Mouse (Mus musculus): ENCODE measurements around the gene C8g.

C8g gene

GRCm38 (mm10) chr2:25465256-25465655 is 36.3 kb downstream of the C8g start:
- H3K4me3 ChIP-seq (replicated peaks; ENCODE audit: low read length), result no peak overlapping the region
- H3K4me1 ChIP-seq (replicated peaks; ENCODE audit: low read depth, low read length), result peaks cover 33% of the 10 kb centered on the region
- TF ChIP-seq NANOG (IDR thresholded peaks at IDR 0.05; ENCODE audit: borderline replicate concordance, low read length) (no peak), POU5F1 (IDR thresholded peaks at IDR 0.05; ENCODE audit: borderline replicate concordance, low read length) (no peak), CTCF (conservative IDR thresholded peaks at IDR 0.05; ENCODE audit: low read length) (no peak)
- H3K36me3 ChIP-seq (ENCODE audit: insufficient read depth, low read length), result no peaks in the 10 kb centered on the region
- peaks cover 19% of the 10 kb centered on the region for H3K27me3 ChIP-seq (ENCODE audit: insufficient read depth, low read length)
- no peaks in the 10 kb centered on the region for H3K9me3 ChIP-seq (ENCODE audit: low read length)

GRCm38 (mm10) chr2:25463630-25464029 is 37.9 kb downstream of the C8g start:
- Histone ChIP-seq H3K4me3 (replicated peaks; ENCODE audit: low read length) (no peak overlapping the region), H3K36me3 (ENCODE audit: insufficient read depth, low read length) (no peaks in the 10 kb centered on the region)

GRCm38 (mm10) chr2:25461407-25461806 is 40.1 kb downstream of the C8g start:
- no peaks in the 10 kb centered on the region for H3K36me3 ChIP-seq (ENCODE audit: insufficient read depth, low read length)
- no peak for TF ChIP-seq POU5F1 (IDR thresholded peaks at IDR 0.05; ENCODE audit: borderline replicate concordance, low read length)
- no peak for TF ChIP-seq NANOG (IDR thresholded peaks at IDR 0.05; ENCODE audit: borderline replicate concordance, low read length)
- no peak for TF ChIP-seq CTCF (conservative IDR thresholded peaks at IDR 0.05; ENCODE audit: low read length)
- H3K4me1 ChIP-seq (replicated peaks; ENCODE audit: low read depth, low read length), result peaks cover 40% of the 10 kb centered on the region
- H3K4me3 ChIP-seq (replicated peaks; ENCODE audit: low read length), result peak overlapping the region; percentile 87
- peaks cover 27% of the 10 kb centered on the region for H3K27me3 ChIP-seq (ENCODE audit: insufficient read depth, low read length)
- no peaks in the 10 kb centered on the region for H3K9me3 ChIP-seq (ENCODE audit: low read length)

More at GRCm38 (mm10) chr2:25463630-25464029, 37.9 kb downstream of the C8g start:
- TF ChIP-seq NANOG (IDR thresholded peaks at IDR 0.05; ENCODE audit: borderline replicate concordance, low read length) (no peak), CTCF (conservative IDR thresholded peaks at IDR 0.05; ENCODE audit: low read length) (no peak), POU5F1 (IDR thresholded peaks at IDR 0.05; ENCODE audit: borderline replicate concordance, low read length) (no peak)
- Histone ChIP-seq H3K4me1 (replicated peaks; ENCODE audit: low read depth, low read length) (peaks cover 39% of the 10 kb centered on the region), H3K9me3 (ENCODE audit: low read length) (no peaks in the 10 kb centered on the region), H3K27me3 (ENCODE audit: insufficient read depth, low read length) (peaks cover 17% of the 10 kb centered on the region)

- no peaks in the 10 kb centered on the region for H3K9me3 ChIP-seq (ENCODE audit: low read length)
- peak within 1 kb of the TSS; percentile 87 for H3K4me3 ChIP-seq (replicated peaks; ENCODE audit: low read length)
- H3K36me3 ChIP-seq (ENCODE audit: insufficient read depth, low read length), result no peaks in the 10 kb centered on the region
- H3K27me3 ChIP-seq (ENCODE audit: insufficient read depth, low read length), result peaks cover 30% of the 10 kb centered on the region
- TF ChIP-seq CTCF (conservative IDR thresholded peaks at IDR 0.05; ENCODE audit: low read length) (no peak), NANOG (IDR thresholded peaks at IDR 0.05; ENCODE audit: borderline replicate concordance, low read length) (no peak), POU5F1 (IDR thresholded peaks at IDR 0.05; ENCODE audit: borderline replicate concordance, low read length) (no peak)
- H3K4me1 ChIP-seq (replicated peaks; ENCODE audit: low read depth, low read length), result peaks cover 47% of the 10 kb centered on the region
Measured at GRCm38 (mm10) chr2:25460551-25461309, 40.8 kb downstream of the C8g start, which contains the start of gene Paxx. Gene Paxx (minus strand): TSS chr2:25461094.

GRCm38 (mm10) chr2:25460135-25460534 is 41.4 kb downstream of the C8g start:
- Histone ChIP-seq H3K9me3 (ENCODE audit: low read length) (no peaks in the 10 kb centered on the region), H3K27me3 (ENCODE audit: insufficient read depth, low read length) (peaks cover 33% of the 10 kb centered on the region), H3K36me3 (ENCODE audit: insufficient read depth, low read length) (no peaks in the 10 kb centered on the region), H3K4me3 (replicated peaks; ENCODE audit: low read length) (peak overlapping the region; percentile 87), H3K4me1 (replicated peaks; ENCODE audit: low read depth, low read length) (peaks cover 48% of the 10 kb centered on the region)
- TF ChIP-seq CTCF (conservative IDR thresholded peaks at IDR 0.05; ENCODE audit: low read length) (no peak), POU5F1 (IDR thresholded peaks at IDR 0.05; ENCODE audit: borderline replicate concordance, low read length) (no peak), NANOG (IDR thresholded peaks at IDR 0.05; ENCODE audit: borderline replicate concordance, low read length) (no peak)

- Histone ChIP-seq H3K27me3 (ENCODE audit: insufficient read depth, low read length) (peaks cover 33% of the 10 kb centered on the region), H3K4me1 (replicated peaks; ENCODE audit: low read depth, low read length) (peaks cover 48% of the 10 kb centered on the region), H3K4me3 (replicated peaks; ENCODE audit: low read length) (peak overlapping the region; percentile 39), H3K9me3 (ENCODE audit: low read length) (no peaks in the 10 kb centered on the region), H3K36me3 (ENCODE audit: insufficient read depth, low read length) (no peaks in the 10 kb centered on the region)
- TF ChIP-seq CTCF (conservative IDR thresholded peaks at IDR 0.05; ENCODE audit: low read length) (no peak), NANOG (IDR thresholded peaks at IDR 0.05; ENCODE audit: borderline replicate concordance, low read length) (no peak)
Measured at GRCm38 (mm10) chr2:25458911-25459310, 42.6 kb downstream of the C8g start.

- no peak overlapping the region for H3K4me3 ChIP-seq (replicated peaks; ENCODE audit: low read length)
- H3K36me3 ChIP-seq (ENCODE audit: insufficient read depth, low read length), result no peaks in the 10 kb centered on the region
- H3K27me3 ChIP-seq (ENCODE audit: insufficient read depth, low read length), result peaks cover 33% of the 10 kb centered on the region
- H3K9me3 ChIP-seq (ENCODE audit: low read length), result no peaks in the 10 kb centered on the region
- peaks cover 48% of the 10 kb centered on the region for H3K4me1 ChIP-seq (replicated peaks; ENCODE audit: low read depth, low read length)
- TF ChIP-seq NANOG (IDR thresholded peaks at IDR 0.05; ENCODE audit: borderline replicate concordance, low read length), result no peak
- TF ChIP-seq CTCF (conservative IDR thresholded peaks at IDR 0.05; ENCODE audit: low read length), result no peak
- TF ChIP-seq POU5F1 (IDR thresholded peaks at IDR 0.05; ENCODE audit: borderline replicate concordance, low read length), result no peak
Measured at GRCm38 (mm10) chr2:25457022-25457896, 44.3 kb downstream of the C8g start.

- H3K36me3 ChIP-seq (ENCODE audit: insufficient read depth, low read length), result no peaks in the 10 kb centered on the region
- H3K27me3 ChIP-seq (ENCODE audit: insufficient read depth, low read length), result peaks cover 33% of the 10 kb centered on the region
- H3K4me3 ChIP-seq (replicated peaks; ENCODE audit: low read length), result no peak within 1 kb of the TSS
- peaks cover 45% of the 10 kb centered on the region for H3K4me1 ChIP-seq (replicated peaks; ENCODE audit: low read depth, low read length)
- TF ChIP-seq CTCF (conservative IDR thresholded peaks at IDR 0.05; ENCODE audit: low read length), result no peak
- TF ChIP-seq NANOG (IDR thresholded peaks at IDR 0.05; ENCODE audit: borderline replicate concordance, low read length), result no peak
- no peak for TF ChIP-seq POU5F1 (IDR thresholded peaks at IDR 0.05; ENCODE audit: borderline replicate concordance, low read length)
- H3K9me3 ChIP-seq (ENCODE audit: low read length), result no peaks in the 10 kb centered on the region
Measured at GRCm38 (mm10) chr2:25456205-25456953, 45.1 kb downstream of the C8g start, which contains the start of gene Clic3. Gene Clic3 (plus strand): TSS chr2:25456838.
